Mouse (Mus musculus) embryonic fibroblast, embryonic 13.5 days (primary cell): ENCODE data around the gene March2.

Experiments
- CTCF ChIP-seq: IDR thresholded peaks from 2 replicates; pipeline ENCODE4 v1.5.1; 2011; ENCODE audit warnings: mild to moderate bottlenecking, control low read depth, low read length, moderate library complexity, borderline replicate concordance; ENCODE audit not compliant: insufficient read depth
- POLR2A ChIP-seq: IDR thresholded peaks from 2 replicates; pipeline ENCODE4 v1.6.1; 2011; ENCODE audit warnings: low read depth, mild to moderate bottlenecking, control low read depth, low read length, moderate library complexity

DNA sequence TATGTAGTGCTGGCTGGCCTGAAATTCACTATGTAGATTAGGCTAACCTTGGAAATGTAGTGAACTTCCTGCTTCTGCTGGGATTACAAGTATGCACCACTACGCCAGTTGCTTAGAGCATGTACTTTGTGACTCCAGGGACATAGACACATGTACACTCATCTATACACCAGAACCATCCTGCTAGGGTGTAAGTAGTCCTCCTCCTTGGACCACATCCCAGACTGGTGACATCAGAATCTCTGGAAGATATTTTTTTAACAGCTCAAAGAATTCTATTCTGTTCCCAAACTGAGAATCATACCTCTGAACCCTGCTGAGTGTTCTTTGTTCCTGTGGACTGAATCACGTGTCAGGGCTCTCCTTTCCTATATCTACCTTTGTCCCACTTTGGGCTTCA, 81.4 kb downstream of the March2 start:
- no peak for TF ChIP-seq CTCF
- no peak for TF ChIP-seq POLR2A
